Mouse (Mus musculus) liver, postnatal 0 days (tissue): ENCODE results near the gene Olfr299.

Source experiments
- CTCF ChIP-seq: sonication (generic); IDR thresholded peaks from 2 replicates; pipeline ENCODE4 v1.5.1; 2016; ENCODE audit warnings: antibody characterized with exemption, low read depth
- EP300 ChIP-seq: IDR thresholded peaks from 2 replicates; pipeline ENCODE4 v1.6.1; 2016; ENCODE audit warnings: antibody characterized with exemption, low read depth, mild to moderate bottlenecking

- no peak for TF ChIP-seq CTCF
- TF ChIP-seq EP300, result no peak
Observed at GRCm38 (mm10) chr7:86459621-86460020, at the start of gene Olfr299.
